Mouse (Mus musculus): ENCODE results near the gene Slc25a17. TPM values are rescaled to one million over a fixed set of nuclear protein-coding genes. Genes with fewer than 3 reads are reported as not detected.
A peak's percentile ranks its signal among the peaks of the same experiment; 100 is the strongest.

Gene Slc25a17
- polyA plus RNA-seq (2015; fragmentation: Nextera tagmentation; extraction: Ambion mirVana) = 133 and 139 TPM in 2 replicates

DNA sequence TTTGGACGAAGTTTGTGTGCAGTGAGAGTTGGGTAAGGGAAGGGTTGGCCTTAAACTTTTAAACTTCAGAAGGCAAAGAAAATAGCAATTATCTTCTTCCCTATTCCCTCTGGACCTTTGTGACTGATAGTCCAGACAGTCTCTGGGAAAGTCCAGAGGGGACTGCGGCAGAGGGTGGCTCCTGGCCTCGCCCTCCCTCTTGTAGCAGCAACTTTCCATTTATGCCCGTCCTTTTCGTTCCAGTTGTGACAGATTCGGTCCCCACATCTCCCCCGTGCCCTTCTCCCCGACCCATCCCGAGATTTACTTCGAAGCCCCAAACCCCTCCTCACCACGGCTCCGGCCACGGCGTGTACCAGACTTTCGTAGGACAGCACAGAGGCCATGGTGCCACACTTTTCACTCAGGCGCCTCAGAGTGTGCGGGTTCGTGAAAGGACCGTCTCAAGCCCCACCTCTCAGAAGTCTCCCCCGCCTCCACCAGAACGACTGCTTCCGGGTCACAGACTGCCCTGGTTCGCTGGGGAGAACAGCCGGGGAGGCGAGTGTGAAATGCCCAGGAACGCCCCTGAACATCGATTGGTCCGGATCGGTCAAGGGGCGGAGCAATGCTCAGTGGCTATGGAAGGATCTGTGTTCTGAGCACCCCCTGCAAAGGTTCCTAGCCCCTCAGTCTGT lies at the start of gene Slc25a17:
TSS of gene Slc25a17 (minus strand) at position 468 of the 677 bp plus-strand sequence.
- Histone ChIP-seq H3K27ac (replicated peaks) (peak within 1 kb of the TSS; percentile 80), H3K9me3 (no peaks in the 10 kb centered on the region), H3K36me3 (peaks cover 22% of the 10 kb centered on the region), H3K4me3 (peak within 1 kb of the TSS; percentile 74), H3K4me1 (peaks cover 29% of the 10 kb centered on the region), H3K9ac (replicated peaks) (peak within 1 kb of the TSS; percentile 68), H3K27me3 (no peaks in the 10 kb centered on the region), H3K4me2 (replicated peaks) (peak within 1 kb of the TSS; percentile 84)
- under 1% methylated on average over 30 of the region's 30 CpGs for WGBS
- ATAC-seq (replicated peaks) = peak; percentile 99

DNA sequence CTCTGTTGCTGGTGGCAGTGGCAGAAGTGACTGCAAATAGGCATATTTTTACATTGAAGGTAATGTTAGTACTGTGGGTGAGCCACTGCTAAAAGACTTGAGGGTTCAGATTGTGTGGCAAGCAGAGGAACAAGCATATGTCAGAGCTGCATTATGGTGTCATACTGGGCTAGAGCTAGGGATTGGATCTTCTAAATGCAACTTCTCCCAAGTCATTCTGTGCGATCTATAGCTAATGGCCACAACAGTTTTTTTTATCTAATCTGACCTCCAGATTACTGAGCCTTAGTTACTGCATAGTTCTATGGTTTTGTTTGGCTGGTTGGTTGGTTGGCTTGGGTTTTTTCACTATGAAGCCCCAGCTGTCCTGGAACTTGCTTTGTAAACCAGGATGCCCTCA lies 47.6 kb upstream of the Slc25a17 start, which contains the start of gene Dnajb7:
TSS of gene Dnajb7 (minus strand) at position 101 of the 400 bp plus-strand sequence.
- no peaks in the 10 kb centered on the region for H3K36me3 ChIP-seq
- H3K4me1 ChIP-seq = no peaks in the 10 kb centered on the region
- H3K9ac ChIP-seq (replicated peaks) = no peak within 1 kb of the TSS
- H3K27me3 ChIP-seq = no peaks in the 10 kb centered on the region
- ATAC-seq (replicated peaks) = no peak
- no peak within 1 kb of the TSS for H3K27ac ChIP-seq (replicated peaks)
- no peak within 1 kb of the TSS for H3K4me3 ChIP-seq
- no peak within 1 kb of the TSS for H3K4me2 ChIP-seq (replicated peaks)
- 91% methylated on average over 1 of the region's 1 CpGs for WGBS
- H3K9me3 ChIP-seq = no peaks in the 10 kb centered on the region

DNA sequence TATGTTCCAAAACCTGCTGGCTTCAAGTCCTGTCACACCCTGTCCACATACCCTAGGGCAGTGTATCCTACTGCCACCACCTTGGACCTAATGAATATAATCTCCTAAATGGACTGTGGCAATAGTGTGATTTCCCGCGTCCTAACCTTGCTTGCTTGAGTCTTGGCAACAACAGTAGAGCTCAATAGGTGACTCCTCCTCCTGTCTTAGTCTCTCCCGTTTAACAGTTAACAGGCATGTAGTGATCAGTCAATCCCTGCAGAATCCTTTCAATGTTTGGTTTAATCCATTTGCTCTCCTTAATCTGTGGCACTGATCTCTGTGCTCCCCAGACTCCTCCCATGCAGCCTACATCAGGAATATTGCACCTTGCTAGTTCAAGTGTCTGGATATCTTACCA lies 44.4 kb upstream of the Slc25a17 start:
- WGBS = 77% methylated on average over 3 of the region's 3 CpGs
- no peak for ATAC-seq (replicated peaks)
- no peak overlapping the region for H3K27ac ChIP-seq (replicated peaks)
- no peaks in the 10 kb centered on the region for H3K36me3 ChIP-seq
- no peak overlapping the region for H3K4me2 ChIP-seq (replicated peaks)
- no peaks in the 10 kb centered on the region for H3K9me3 ChIP-seq
- no peaks in the 10 kb centered on the region for H3K27me3 ChIP-seq
- peaks cover 15% of the 10 kb centered on the region for H3K4me1 ChIP-seq
- H3K4me3 ChIP-seq = no peak overlapping the region
- H3K9ac ChIP-seq (replicated peaks) = no peak overlapping the region

DNA sequence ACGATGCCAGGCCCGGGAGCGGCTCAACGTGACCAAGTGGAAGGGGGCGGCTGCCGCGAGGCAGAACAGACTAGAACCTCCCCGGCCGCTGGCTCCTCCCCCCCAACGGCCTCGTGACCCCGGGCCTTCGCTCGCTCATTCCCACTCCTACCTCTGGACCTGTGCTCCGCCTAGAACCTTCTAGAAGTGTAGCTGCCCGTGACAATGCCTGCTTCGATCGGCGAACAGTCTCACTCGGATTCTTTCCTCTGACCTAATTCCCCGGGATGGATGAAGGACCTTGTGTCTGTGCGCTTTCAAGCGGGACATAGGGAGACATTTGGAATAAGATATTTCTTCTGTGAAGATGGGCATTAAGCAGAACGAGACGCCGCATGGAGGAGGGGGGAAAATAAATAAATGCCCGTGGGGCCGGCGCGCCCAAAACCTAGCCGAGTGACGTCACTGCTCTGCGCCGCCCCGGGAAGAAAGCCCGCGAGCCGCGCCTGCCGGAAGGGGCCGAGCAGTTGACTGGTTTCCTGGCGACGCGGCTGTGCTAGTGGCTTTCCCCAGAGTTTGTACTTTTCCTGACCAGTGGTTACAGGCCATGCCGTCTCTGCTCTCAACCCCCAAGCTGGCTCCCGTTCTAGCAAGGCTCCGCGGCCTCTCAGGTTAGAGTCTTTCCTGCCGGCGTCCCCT lies 39.2 kb upstream of the Slc25a17 start, which contains the start of the genes St13 and Xpnpep3:
TSS of gene St13 (minus strand) at position 440 of the 678 bp plus-strand sequence.
TSS of gene Xpnpep3 (plus strand) at position 501 of the 678 bp plus-strand sequence.
- H3K9me3 ChIP-seq = no peaks in the 10 kb centered on the region; the same call in 1 of the 2 replicates
- H3K9ac ChIP-seq (replicated peaks) = peak within 1 kb of the TSS; percentile 83
- H3K4me3 ChIP-seq = peak within 1 kb of the TSS; percentile 88
- under 1% methylated on average over 50 of the region's 50 CpGs for WGBS
- H3K4me2 ChIP-seq (replicated peaks) = peak within 1 kb of the TSS; percentile 82
- peak; percentile 99 for ATAC-seq (replicated peaks)
- H3K4me1 ChIP-seq = peaks cover 34% of the 10 kb centered on the region
- H3K27ac ChIP-seq (replicated peaks) = peak within 1 kb of the TSS; percentile 97
- H3K36me3 ChIP-seq = no peaks in the 10 kb centered on the region
- H3K27me3 ChIP-seq = no peaks in the 10 kb centered on the region

DNA sequence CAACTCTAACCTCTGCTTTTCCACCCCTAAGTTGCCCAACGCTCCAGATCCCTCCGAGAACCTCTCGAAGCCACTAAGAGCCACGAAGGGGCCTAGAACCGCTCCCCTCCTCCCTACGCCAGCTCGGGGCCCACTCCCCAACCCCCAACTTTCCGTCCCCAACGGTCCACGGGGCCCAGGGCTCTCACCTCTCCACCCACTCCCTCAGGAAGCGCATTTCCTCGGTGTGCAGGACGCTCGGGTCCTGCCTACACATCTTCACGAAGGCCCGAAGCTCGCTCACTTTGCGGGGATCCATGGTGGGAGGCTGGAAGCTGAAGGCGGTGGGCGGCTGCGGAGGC lies 38.7 kb upstream of the Slc25a17 start:
- no peak; the same call in 1 of the 2 replicates for ATAC-seq (replicated peaks)
- H3K9me3 ChIP-seq = no peaks in the 10 kb centered on the region; the same call in 1 of the 2 replicates
- WGBS = 0% methylated on average over 21 of the region's 21 CpGs
- H3K9ac ChIP-seq (replicated peaks) = peak overlapping the region; percentile 83
- H3K36me3 ChIP-seq = no peaks in the 10 kb centered on the region
- H3K4me3 ChIP-seq = peak overlapping the region; percentile 88
- no peaks in the 10 kb centered on the region for H3K27me3 ChIP-seq
- peak overlapping the region; percentile 82 for H3K4me2 ChIP-seq (replicated peaks)
- H3K27ac ChIP-seq (replicated peaks) = peak overlapping the region; percentile 97
- peaks cover 34% of the 10 kb centered on the region for H3K4me1 ChIP-seq

DNA sequence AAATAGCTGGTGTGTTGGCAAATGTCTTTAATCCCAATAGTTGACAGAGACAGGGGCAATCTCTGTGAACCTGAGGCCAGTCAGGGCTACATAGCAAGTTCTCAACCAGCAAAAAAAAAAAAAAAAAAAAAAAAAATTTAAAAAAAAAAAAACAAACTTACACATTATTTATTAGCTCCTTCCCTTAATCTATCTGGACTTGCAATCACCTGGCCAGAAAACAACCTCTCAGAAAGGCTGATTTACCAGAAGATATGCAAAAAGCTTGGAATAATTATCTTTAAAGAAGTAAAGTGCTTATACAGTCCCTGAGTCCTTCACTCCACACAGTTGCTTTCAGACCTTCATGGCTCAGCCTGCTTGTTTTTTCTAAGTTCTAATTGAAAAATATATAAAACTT lies 37.6 kb upstream of the Slc25a17 start:
- H3K4me1 ChIP-seq = peaks cover 34% of the 10 kb centered on the region
- H3K36me3 ChIP-seq = no peaks in the 10 kb centered on the region
- peak overlapping the region; percentile 82 for H3K4me2 ChIP-seq (replicated peaks)
- ATAC-seq (replicated peaks) = no peak
- peak overlapping the region; percentile 88 for H3K4me3 ChIP-seq
- no peaks in the 10 kb centered on the region for H3K27me3 ChIP-seq
- H3K9me3 ChIP-seq = no peaks in the 10 kb centered on the region; the same call in 1 of the 2 replicates
- peak overlapping the region; percentile 83 for H3K9ac ChIP-seq (replicated peaks)
- H3K27ac ChIP-seq (replicated peaks) = no peak overlapping the region

DNA sequence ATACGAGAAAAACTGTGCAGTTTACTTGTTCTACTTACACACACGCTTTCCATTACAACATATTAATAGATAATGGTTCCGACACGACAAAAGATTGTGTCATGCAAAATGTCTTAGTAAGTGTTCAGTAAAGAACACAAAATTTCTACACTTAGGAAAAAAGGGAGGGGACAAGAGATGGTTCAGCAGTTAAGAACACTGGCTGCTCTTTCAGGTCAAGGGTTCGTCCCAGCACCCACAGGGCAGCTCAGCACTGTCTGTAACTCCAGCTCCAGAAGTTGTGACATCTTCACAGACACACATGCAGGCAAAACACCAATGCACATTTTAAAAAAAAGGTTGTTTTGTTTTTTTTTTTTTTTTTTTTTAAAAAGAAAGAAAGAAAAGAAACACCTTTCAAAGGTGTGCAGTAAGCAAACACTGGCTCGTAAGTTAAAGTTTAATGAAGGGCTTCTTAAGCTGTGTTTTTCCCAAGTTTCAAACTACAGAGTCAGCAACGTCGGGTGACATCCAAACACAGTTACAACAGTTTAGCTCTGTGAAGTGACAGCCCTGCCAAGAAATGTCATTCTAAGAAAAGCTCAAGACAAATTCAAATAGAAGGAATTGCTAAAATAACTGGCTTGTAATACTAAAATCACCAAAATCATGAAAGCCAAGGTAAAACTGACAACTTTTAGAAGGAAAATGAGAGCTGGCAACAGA lies 33.8 kb upstream of the Slc25a17 start:
- Histone ChIP-seq H3K36me3 (peaks cover 20% of the 10 kb centered on the region), H3K9me3 (no peaks in the 10 kb centered on the region; the same call in 1 of the 2 replicates), H3K4me1 (peaks cover 19% of the 10 kb centered on the region), H3K9ac (replicated peaks) (no peak overlapping the region), H3K27ac (replicated peaks) (no peak overlapping the region), H3K27me3 (no peaks in the 10 kb centered on the region), H3K4me2 (replicated peaks) (no peak overlapping the region), H3K4me3 (no peak overlapping the region)
- ATAC-seq (replicated peaks) = no peak
- 91% methylated on average over 8 of the region's 8 CpGs for WGBS

DNA sequence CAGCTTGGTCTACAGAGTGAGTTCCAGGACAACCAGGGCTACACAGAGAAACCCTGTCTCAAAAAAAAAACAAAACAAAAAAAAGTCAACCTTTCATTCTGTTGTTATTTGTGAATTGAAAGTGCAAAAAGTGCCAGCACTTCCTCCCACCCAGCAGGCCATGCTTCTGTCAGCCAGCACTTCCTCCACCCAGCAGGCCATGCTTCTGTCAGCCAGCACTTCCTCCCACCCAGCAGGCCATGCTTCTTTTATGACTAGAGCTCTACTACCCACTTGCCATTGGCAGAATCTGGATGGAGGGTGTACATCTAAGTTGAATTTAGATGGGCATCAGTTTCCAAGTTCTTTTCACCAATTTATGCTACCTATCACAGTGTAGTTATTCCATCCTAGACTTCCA lies 32.4 kb upstream of the Slc25a17 start:
- Histone ChIP-seq H3K4me2 (replicated peaks) (no peak overlapping the region), H3K4me3 (no peak overlapping the region), H3K27ac (replicated peaks) (no peak overlapping the region), H3K9me3 (no peaks in the 10 kb centered on the region), H3K27me3 (no peaks in the 10 kb centered on the region), H3K36me3 (peaks cover 29% of the 10 kb centered on the region), H3K4me1 (peaks cover 10% of the 10 kb centered on the region), H3K9ac (replicated peaks) (no peak overlapping the region)
- ATAC-seq (replicated peaks) = no peak

DNA sequence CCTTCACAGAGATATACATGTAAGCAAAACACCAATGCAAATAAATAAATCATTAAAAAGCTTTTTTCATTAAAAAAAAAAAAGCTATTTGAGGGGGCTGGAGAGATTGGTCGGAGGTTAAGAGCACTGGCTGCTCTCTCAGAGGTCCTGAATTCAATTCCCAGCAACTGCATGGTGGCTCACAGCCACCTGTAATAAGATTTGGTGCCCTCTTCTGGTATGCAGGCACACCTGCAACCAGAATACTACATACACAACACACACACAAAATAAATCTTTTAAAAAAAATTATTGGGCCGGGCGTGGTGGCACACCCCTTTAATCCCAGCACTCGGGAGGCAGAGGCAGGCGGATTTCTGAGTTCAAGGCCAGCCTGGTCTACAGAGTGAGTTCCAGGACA lies 25.7 kb upstream of the Slc25a17 start:
- H3K4me1 ChIP-seq = no peaks in the 10 kb centered on the region
- H3K9ac ChIP-seq (replicated peaks) = no peak overlapping the region
- no peak for ATAC-seq (replicated peaks)
- no peaks in the 10 kb centered on the region for H3K9me3 ChIP-seq
- 97% methylated on average over 5 of the region's 5 CpGs for WGBS
- peaks cover 83% of the 10 kb centered on the region for H3K36me3 ChIP-seq
- H3K27me3 ChIP-seq = no peaks in the 10 kb centered on the region
- H3K27ac ChIP-seq (replicated peaks) = no peak overlapping the region
- H3K4me3 ChIP-seq = no peak overlapping the region
- no peak overlapping the region for H3K4me2 ChIP-seq (replicated peaks)

DNA sequence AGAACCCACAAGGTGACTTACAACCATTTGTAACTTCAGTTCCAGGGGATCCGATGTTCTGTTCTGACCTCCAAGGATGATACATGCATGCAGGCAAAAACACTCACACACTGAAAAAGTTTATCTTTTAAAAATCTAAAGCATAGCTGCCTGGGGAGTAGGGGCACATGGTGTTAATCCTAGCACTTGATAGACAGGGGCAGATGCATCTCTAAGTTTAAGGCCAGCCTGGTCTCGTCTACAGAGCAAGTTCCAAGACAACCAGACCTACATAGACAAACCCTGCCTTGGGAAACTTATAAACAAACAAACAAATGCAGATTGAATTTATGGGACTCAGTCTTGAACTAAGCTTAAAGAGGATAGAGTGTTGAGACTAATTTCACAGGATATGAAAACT lies 18.2 kb upstream of the Slc25a17 start:
- H3K36me3 ChIP-seq = peaks cover 75% of the 10 kb centered on the region
- no peaks in the 10 kb centered on the region for H3K9me3 ChIP-seq
- H3K4me2 ChIP-seq (replicated peaks) = no peak overlapping the region
- WGBS = 89% methylated on average over 2 of the region's 2 CpGs
- no peak overlapping the region for H3K27ac ChIP-seq (replicated peaks)
- H3K27me3 ChIP-seq = no peaks in the 10 kb centered on the region
- H3K4me1 ChIP-seq = no peaks in the 10 kb centered on the region
- ATAC-seq (replicated peaks) = no peak
- H3K9ac ChIP-seq (replicated peaks) = no peak overlapping the region
- H3K4me3 ChIP-seq = no peak overlapping the region

DNA sequence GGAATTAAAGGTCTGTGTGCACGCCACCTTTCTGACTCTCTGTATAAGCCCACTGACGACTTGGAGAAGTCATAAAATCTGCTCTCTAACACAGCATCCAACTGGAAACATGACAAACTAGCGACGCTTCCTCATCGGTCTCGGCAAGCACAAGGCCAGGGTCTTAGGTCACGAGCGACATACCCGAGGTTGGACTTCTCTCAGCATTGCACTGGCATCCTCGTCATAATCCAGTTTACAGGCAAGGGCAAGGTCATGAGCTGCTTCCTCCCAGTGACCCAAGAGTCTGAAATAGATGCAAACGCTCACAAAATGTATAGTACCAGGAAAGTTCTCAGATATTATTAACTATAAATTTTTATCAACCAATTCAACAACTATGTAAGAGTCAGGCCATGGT lies 14.0 kb upstream of the Slc25a17 start:
- ATAC-seq (replicated peaks) = no peak
- no peak overlapping the region for H3K4me2 ChIP-seq (replicated peaks)
- no peak overlapping the region for H3K9ac ChIP-seq (replicated peaks)
- WGBS = 93% methylated on average over 11 of the region's 11 CpGs
- H3K9me3 ChIP-seq = no peaks in the 10 kb centered on the region
- no peaks in the 10 kb centered on the region for H3K4me1 ChIP-seq
- H3K27me3 ChIP-seq = no peaks in the 10 kb centered on the region
- no peak overlapping the region for H3K4me3 ChIP-seq
- peaks cover 73% of the 10 kb centered on the region for H3K36me3 ChIP-seq
- no peak overlapping the region for H3K27ac ChIP-seq (replicated peaks)

DNA sequence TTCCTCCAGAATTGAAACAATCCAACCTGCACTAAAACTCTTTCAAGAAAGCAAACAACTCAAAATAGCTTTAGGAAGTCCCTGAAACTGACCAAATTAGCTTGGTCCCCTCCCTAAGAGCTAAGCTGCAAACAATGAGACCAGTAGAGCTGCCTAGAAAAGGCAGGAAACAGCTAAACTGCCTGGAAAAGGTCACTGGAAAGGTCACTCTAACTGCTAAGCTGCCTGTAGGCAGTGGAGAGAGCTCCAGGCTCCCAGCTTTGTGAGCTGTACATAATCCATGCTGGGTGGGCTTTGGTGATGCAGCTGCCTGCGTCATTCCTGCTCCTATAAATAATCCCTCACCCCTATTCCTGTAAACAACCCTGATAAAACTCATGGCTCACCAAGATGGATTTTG lies 9.7 kb upstream of the Slc25a17 start:
- 28% methylated on average over 1 of the region's 1 CpGs for WGBS
- no peaks in the 10 kb centered on the region for H3K27me3 ChIP-seq
- no peak overlapping the region for H3K4me3 ChIP-seq
- no peaks in the 10 kb centered on the region for H3K9me3 ChIP-seq
- H3K4me1 ChIP-seq = no peaks in the 10 kb centered on the region
- peaks cover 85% of the 10 kb centered on the region for H3K36me3 ChIP-seq
- H3K9ac ChIP-seq (replicated peaks) = no peak overlapping the region
- ATAC-seq (replicated peaks) = no peak
- H3K4me2 ChIP-seq (replicated peaks) = no peak overlapping the region
- no peak overlapping the region for H3K27ac ChIP-seq (replicated peaks)
